Mouse (Mus musculus) thymus, adult 2 months (tissue): ENCODE measurements around the gene Celf5.

Experiments
- CTCF ChIP-seq: fragments of 200-500 bp; IDR thresholded peaks from 2 replicates; pipeline ENCODE4 v1.5.1; 2012; ENCODE audit warnings: mild to moderate bottlenecking, control low read depth, low read length, moderate library complexity, borderline replicate concordance; ENCODE audit not compliant: control insufficient read depth, poor library complexity, insufficient read depth; ENCODE audit errors: extremely low read depth
- POLR2A ChIP-seq: fragments of 200-500 bp; IDR thresholded peaks from 2 replicates; pipeline ENCODE4 v1.6.1; 2012; ENCODE audit warnings: mild to moderate bottlenecking, low read length, control low read depth, moderate library complexity; ENCODE audit not compliant: control insufficient read depth, poor library complexity, insufficient read depth; ENCODE audit errors: extremely low read depth

DNA sequence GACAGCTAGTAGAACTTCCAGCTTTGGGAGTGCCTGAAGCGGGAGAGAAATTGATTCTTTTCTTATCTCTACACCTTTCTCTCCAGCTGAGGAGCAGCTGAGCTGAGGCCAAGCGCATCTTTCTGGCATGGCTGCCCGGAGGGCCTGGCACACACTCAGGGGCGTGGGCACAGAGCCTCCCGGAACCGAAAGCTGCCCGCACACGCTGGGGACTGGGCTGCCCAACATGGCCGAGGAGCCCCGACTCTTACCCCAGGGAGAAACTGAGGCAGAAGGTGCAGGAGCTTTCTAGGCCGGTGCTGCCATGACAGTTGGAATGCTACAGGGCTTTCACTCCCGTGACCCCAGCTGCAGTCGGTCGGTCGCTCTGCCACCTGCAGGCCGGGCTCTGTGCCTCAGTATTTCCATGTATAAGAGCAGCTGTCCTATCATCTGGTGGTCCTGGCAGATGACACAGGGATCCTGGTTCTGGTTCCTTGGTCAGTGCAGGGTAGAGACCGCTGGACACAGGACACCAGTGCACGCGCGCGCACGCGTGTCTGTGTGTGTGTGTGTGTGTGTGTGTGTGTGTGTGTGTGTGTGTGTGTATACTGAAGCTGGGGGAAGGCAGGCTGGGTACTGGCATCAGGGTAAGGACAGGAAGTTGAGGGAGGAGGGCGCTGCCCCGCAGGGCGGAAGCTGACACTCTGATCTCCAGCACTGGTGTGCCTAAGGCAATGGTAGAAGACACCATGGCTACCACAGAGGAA is 48.8 kb downstream of the Celf5 start:
- TF ChIP-seq CTCF (no peak), POLR2A (no peak)
